In the genomic region with DNA sequence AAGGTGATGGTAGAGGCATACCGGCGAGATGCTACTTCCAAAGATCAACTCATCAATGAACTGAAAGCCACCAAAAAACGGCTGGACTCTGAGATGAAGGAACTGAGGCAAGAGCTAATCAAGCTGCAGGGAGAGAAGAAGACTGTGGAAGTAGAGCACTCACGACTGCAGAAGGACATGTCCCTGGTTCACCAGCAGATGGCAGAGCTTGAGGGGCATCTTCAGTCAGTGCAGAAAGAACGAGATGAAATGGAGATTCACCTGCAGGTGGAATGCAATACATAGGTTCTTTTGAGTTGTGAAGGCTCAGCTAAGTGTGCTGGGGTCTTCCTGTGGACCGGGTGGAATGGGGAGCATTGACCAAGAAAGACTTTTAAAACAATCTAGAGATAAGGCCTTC, we compare ENCODE assay signal across 11 mouse cellular contexts. TPM values are rescaled to one million over a fixed set of nuclear protein-coding genes. Genes with fewer than 3 reads are reported as not detected.
A peak's percentile ranks its signal among the peaks of the same experiment; 100 is the strongest.
DNase-seq lines count a peak whose midpoint lies in the region; ATAC-seq and TF ChIP-seq lines count a peak whose summit lies in the region.
"Had no signal": no experiment of that assay in that cellular context is flagged by ENCODE, and none has a peak within 500 bp of the region (broad histone marks: within the 10 kb centered on the region; RNA-seq: fewer than 3 reads in every experiment).

No protein-coding gene starts in this region.

- peak; percentile 2 for DNase-seq in embryo, embryonic 11 days
- DNase-seq in embryo, embryonic 10.5 days (ENCODE audit: low spot score): no peak
- no peak for DNase-seq in midbrain, postnatal 0 days (ENCODE audit: low spot score)
- no peak for DNase-seq in stomach, postnatal 0 days (ENCODE audit: low spot score)
- DNase-seq in cerebellum, adult 11 months: no peak

- WGBS in midbrain, postnatal 0 days: 81% methylated on average over 6 of the region's 6 CpGs
- 81% methylated on average over 6 of the region's 6 CpGs for WGBS in midbrain, embryonic 16.5 days
- 85% methylated on average over 6 of the region's 6 CpGs for WGBS in stomach, postnatal 0 days
- WGBS in heart, embryonic 11.5 days (ENCODE audit: insufficient replicate concordance): 74% methylated on average over 6 of the region's 6 CpGs

- ATAC-seq in midbrain, postnatal 0 days (ENCODE audit: low FRiP score): no peak
- ATAC-seq in midbrain, embryonic 16.5 days: no peak
- ATAC-seq in common myeloid progenitor, adult 5-6 weeks (replicated peaks; ENCODE audit: low read depth, poor library complexity, severe bottlenecking): peak; percentile 54; the same call in 1 of the 2 replicates
- no peak for ATAC-seq in stomach, postnatal 0 days (ENCODE audit: low FRiP score, low TSS enrichment)
- ATAC-seq in heart, embryonic 11.5 days (replicated peaks; ENCODE audit: insufficient number of reproducible peaks, low FRiP score, low TSS enrichment): no peak

- no peak overlapping the region for H3K4me3 ChIP-seq in midbrain, postnatal 0 days (ENCODE audit: low read depth, low read length)
- H3K4me3 ChIP-seq in midbrain, embryonic 16.5 days (ENCODE audit: low read depth, low read length): no peak overlapping the region
- no peak overlapping the region for H3K4me3 ChIP-seq in stomach, postnatal 0 days (ENCODE audit: low read depth, low read length)
- no peak overlapping the region for H3K4me3 ChIP-seq in heart, embryonic 11.5 days (ENCODE audit: low read depth, low read length)
- H3K4me3 ChIP-seq: heart, embryonic 15.5 days; limb, embryonic 15.5 days had no signal

- peak; percentile 47 for TF ChIP-seq CTCF in midbrain, postnatal 0 days (IDR thresholded peaks at IDR 0.05)
- TF ChIP-seq CTCF in stomach, postnatal 0 days (IDR thresholded peaks at IDR 0.05; ENCODE audit: low read depth): peak; percentile 61

- no peak overlapping the region for H3K27ac ChIP-seq in midbrain, postnatal 0 days (ENCODE audit: low read depth, low read length)
- H3K27ac ChIP-seq in midbrain, embryonic 16.5 days (ENCODE audit: low read length): no peak overlapping the region
- no peak overlapping the region for H3K27ac ChIP-seq in stomach, postnatal 0 days (replicated peaks)
- H3K27ac ChIP-seq in heart, embryonic 11.5 days (ENCODE audit: low read depth, low read length): no peak overlapping the region
- H3K27ac ChIP-seq: heart, embryonic 15.5 days; limb, embryonic 15.5 days had no signal

- H3K9me3 ChIP-seq in midbrain, postnatal 0 days (ENCODE audit: low read length): no peaks in the 10 kb centered on the region
- no peaks in the 10 kb centered on the region for H3K9me3 ChIP-seq in midbrain, embryonic 16.5 days (replicated peaks; ENCODE audit: control insufficient read depth, low read length, poor library complexity, severe bottlenecking)
- H3K9me3 ChIP-seq in stomach, postnatal 0 days (ENCODE audit: control insufficient read depth, low read length): no peaks in the 10 kb centered on the region
- no peaks in the 10 kb centered on the region for H3K9me3 ChIP-seq in heart, embryonic 11.5 days (replicated peaks; ENCODE audit: control insufficient read depth, low read length)
- H3K9me3 ChIP-seq: G1E; heart, embryonic 15.5 days; limb, embryonic 15.5 days had no signal

- H3K9ac ChIP-seq in midbrain, postnatal 0 days (replicated peaks; ENCODE audit: low read length, poor library complexity, severe bottlenecking): no peak overlapping the region
- no peak overlapping the region for H3K9ac ChIP-seq in midbrain, embryonic 16.5 days (ENCODE audit: low read depth, low read length)
- no peak overlapping the region for H3K9ac ChIP-seq in stomach, postnatal 0 days (ENCODE audit: low read length)
- no peak overlapping the region for H3K9ac ChIP-seq in heart, embryonic 11.5 days (ENCODE audit: low read depth, low read length)
- H3K9ac ChIP-seq: heart, embryonic 15.5 days; limb, embryonic 15.5 days had no signal

- H3K36me3 ChIP-seq in midbrain, postnatal 0 days (ENCODE audit: insufficient read depth, low read length): peaks cover 85% of the 10 kb centered on the region
- peaks cover 62% of the 10 kb centered on the region for H3K36me3 ChIP-seq in midbrain, embryonic 16.5 days (ENCODE audit: control insufficient read depth, insufficient read depth, low read length)
- peaks cover 43% of the 10 kb centered on the region for H3K36me3 ChIP-seq in stomach, postnatal 0 days (ENCODE audit: control insufficient read depth, insufficient read depth, low read length)
- H3K36me3 ChIP-seq in heart, embryonic 11.5 days (ENCODE audit: control insufficient read depth, insufficient read depth, low read length): peaks cover 54% of the 10 kb centered on the region

- H3K4me2 ChIP-seq in midbrain, postnatal 0 days (ENCODE audit: low read depth, low read length, poor library complexity, severe bottlenecking): no peak overlapping the region
- H3K4me2 ChIP-seq in midbrain, embryonic 16.5 days (ENCODE audit: low read length): no peak overlapping the region
- no peak overlapping the region for H3K4me2 ChIP-seq in stomach, postnatal 0 days (replicated peaks; ENCODE audit: low read depth)
- H3K4me2 ChIP-seq in heart, embryonic 11.5 days: no peak overlapping the region
- H3K4me2 ChIP-seq: heart, embryonic 15.5 days; limb, embryonic 15.5 days had no signal

- TF ChIP-seq EP300 in stomach, postnatal 0 days (optimal IDR thresholded peaks at IDR 0.05): no peak

- H3K4me1 ChIP-seq in midbrain, postnatal 0 days (ENCODE audit: insufficient read depth, low read length): no peaks in the 10 kb centered on the region
- no peaks in the 10 kb centered on the region for H3K4me1 ChIP-seq in midbrain, embryonic 16.5 days (ENCODE audit: control insufficient read depth, insufficient read depth, low read length)
- no peaks in the 10 kb centered on the region for H3K4me1 ChIP-seq in stomach, postnatal 0 days (replicated peaks; ENCODE audit: control insufficient read depth, insufficient read depth)
- H3K4me1 ChIP-seq in heart, embryonic 11.5 days (ENCODE audit: control insufficient read depth, insufficient read depth, low read length): no peaks in the 10 kb centered on the region
- H3K4me1 ChIP-seq: heart, embryonic 15.5 days; limb, embryonic 15.5 days had no signal

- no peaks in the 10 kb centered on the region for H3K27me3 ChIP-seq in midbrain, postnatal 0 days (ENCODE audit: insufficient read depth, low read length)
- no peaks in the 10 kb centered on the region for H3K27me3 ChIP-seq in midbrain, embryonic 16.5 days (ENCODE audit: control insufficient read depth, insufficient read depth, low read depth, low read length)
- H3K27me3 ChIP-seq in stomach, postnatal 0 days (ENCODE audit: control insufficient read depth, insufficient read depth, low read length): no peaks in the 10 kb centered on the region
- no peaks in the 10 kb centered on the region for H3K27me3 ChIP-seq in heart, embryonic 11.5 days (ENCODE audit: control insufficient read depth, insufficient read depth, low read length)
- H3K27me3 ChIP-seq: heart, embryonic 15.5 days; limb, embryonic 15.5 days had no signal

RNA-seq across cellular contexts. Expression of a gene that starts 26.0 kb away (rescaled TPM):
- total RNA-seq in midbrain, postnatal 0 days (2014; rRNA removed): 27.9 and 30.7 TPM in 2 replicates
- polyA plus RNA-seq in midbrain, postnatal 0 days (2015; fragmentation: Nextera tagmentation; extraction: Ambion mirVana): 15.4 and 17.1 TPM in 2 replicates
- 18.7 and 24.1 TPM in 2 replicates for polyA plus RNA-seq in midbrain, embryonic 16.5 days (2015; fragmentation: Nextera tagmentation; extraction: Ambion mirVana)
- 55.2 and 75.7 TPM in 2 replicates for total RNA-seq in common myeloid progenitor, adult 5-6 weeks (2017)
- 11.2 and 11.7 TPM in 2 replicates for polyA plus RNA-seq in stomach, postnatal 0 days (2015; fragmentation: Nextera tagmentation; extraction: Ambion mirVana)
- 24.8 and 28.7 TPM in 2 replicates for polyA plus RNA-seq in heart, embryonic 11.5 days (2014; fragmentation: Nextera tagmentation; extraction: Ambion mirVana)

RNA-seq across cellular contexts. Expression of a gene that starts 28.3 kb away (rescaled TPM):
- 23.4 and 24.7 TPM in 2 replicates for total RNA-seq in midbrain, postnatal 0 days (2014; rRNA removed)
- 18.9 and 20.1 TPM in 2 replicates for polyA plus RNA-seq in midbrain, postnatal 0 days (2015; fragmentation: Nextera tagmentation; extraction: Ambion mirVana)
- 24.7 and 25.7 TPM in 2 replicates for polyA plus RNA-seq in midbrain, embryonic 16.5 days (2015; fragmentation: Nextera tagmentation; extraction: Ambion mirVana)
- 23.5 and 35.6 TPM in 2 replicates for total RNA-seq in common myeloid progenitor, adult 5-6 weeks (2017)
- polyA plus RNA-seq in stomach, postnatal 0 days (2015; fragmentation: Nextera tagmentation; extraction: Ambion mirVana): 6.4 and 8.3 TPM in 2 replicates
- polyA plus RNA-seq in heart, embryonic 11.5 days (2014; fragmentation: Nextera tagmentation; extraction: Ambion mirVana): 19.2 and 20.9 TPM in 2 replicates
